Mouse (Mus musculus): Measurements from ENCODE around the gene H2-Aa. TPM values are rescaled to one million over a fixed set of nuclear protein-coding genes. Genes with fewer than 3 reads are reported as not detected.
A peak's percentile ranks its signal among the peaks of the same experiment; 100 is the strongest.

H2-Aa gene
- polyA plus RNA-seq, 1 experiment from 2014 or later: 7.9 TPM

DNA sequence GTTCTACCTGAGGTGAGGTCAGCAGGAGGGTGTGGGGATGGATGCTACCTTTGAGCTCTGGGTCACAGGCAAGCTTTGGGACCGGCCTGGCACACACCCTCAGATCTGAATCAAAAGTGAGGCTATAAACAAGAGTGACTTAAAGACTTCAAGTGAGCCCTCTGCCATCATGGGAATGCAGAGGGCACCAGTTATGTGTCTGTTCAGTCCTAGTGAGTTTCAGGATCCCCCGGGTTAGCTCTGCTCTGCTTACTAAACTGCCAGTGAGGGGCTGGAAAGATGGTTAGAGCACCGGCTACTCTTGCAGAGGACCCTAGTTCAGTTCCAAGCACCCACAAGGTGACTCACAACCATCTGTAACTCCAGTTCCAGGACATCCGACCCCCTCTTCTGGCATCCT is 4.9 kb upstream of the H2-Aa start:
- WGBS: 87% methylated on average over 4 of the region's 4 CpGs
- no peak for ATAC-seq (ENCODE audit: insufficient read depth, low FRiP score)

DNA sequence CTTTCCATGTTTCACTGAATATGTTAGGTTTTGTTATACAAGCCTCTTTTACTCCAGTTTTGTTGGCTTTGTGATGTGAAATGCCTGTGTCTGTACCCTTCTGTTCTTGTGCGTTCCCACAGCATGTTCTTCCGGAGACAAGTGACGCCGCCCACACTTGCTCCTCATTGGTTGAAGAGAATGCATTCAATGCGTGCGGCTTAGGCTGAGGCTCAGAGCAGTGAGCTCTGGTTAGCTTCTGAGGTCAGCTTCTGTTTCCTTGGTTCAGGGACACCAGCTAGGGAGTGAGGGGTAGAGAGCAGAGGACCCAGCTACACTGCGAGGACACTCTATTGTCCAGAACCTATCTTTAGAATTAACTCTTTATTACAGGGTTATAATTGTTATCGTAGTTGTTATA is 4.0 kb upstream of the H2-Aa start:
- Histone ChIP-seq H3K9me3 (replicated peaks; ENCODE audit: control insufficient read depth, low read length) (no peaks in the 10 kb centered on the region), H3K4me1 (ENCODE audit: control insufficient read depth, insufficient read depth, low read length) (no peaks in the 10 kb centered on the region; the same call in 1 of the 2 replicates), H3K36me3 (ENCODE audit: control insufficient read depth, insufficient read depth, low read length) (no peaks in the 10 kb centered on the region), H3K27ac (ENCODE audit: low read length) (no peak overlapping the region), H3K9ac (ENCODE audit: low read length) (no peak overlapping the region), H3K4me2 (ENCODE audit: low read depth, low read length) (no peak overlapping the region), H3K4me3 (replicated peaks; ENCODE audit: low read length) (no peak overlapping the region), H3K27me3 (ENCODE audit: control insufficient read depth, insufficient read depth, low read length) (no peaks in the 10 kb centered on the region)
- WGBS: 14% methylated on average over 8 of the region's 8 CpGs
- peak; percentile 82; the same call in 1 of the 2 replicates for ATAC-seq (ENCODE audit: insufficient read depth, low FRiP score)

More for the DNA sequence above, 4.9 kb upstream of the H2-Aa start:
- Histone ChIP-seq H3K27me3 (ENCODE audit: control insufficient read depth, insufficient read depth, low read length) (no peaks in the 10 kb centered on the region), H3K4me2 (ENCODE audit: low read depth, low read length) (no peak overlapping the region), H3K36me3 (ENCODE audit: control insufficient read depth, insufficient read depth, low read length) (no peaks in the 10 kb centered on the region), H3K9me3 (replicated peaks; ENCODE audit: control insufficient read depth, low read length) (no peaks in the 10 kb centered on the region), H3K4me1 (ENCODE audit: control insufficient read depth, insufficient read depth, low read length) (no peaks in the 10 kb centered on the region; the same call in 1 of the 2 replicates), H3K4me3 (replicated peaks; ENCODE audit: low read length) (no peak overlapping the region), H3K9ac (ENCODE audit: low read length) (no peak overlapping the region), H3K27ac (ENCODE audit: low read length) (no peak overlapping the region)

DNA sequence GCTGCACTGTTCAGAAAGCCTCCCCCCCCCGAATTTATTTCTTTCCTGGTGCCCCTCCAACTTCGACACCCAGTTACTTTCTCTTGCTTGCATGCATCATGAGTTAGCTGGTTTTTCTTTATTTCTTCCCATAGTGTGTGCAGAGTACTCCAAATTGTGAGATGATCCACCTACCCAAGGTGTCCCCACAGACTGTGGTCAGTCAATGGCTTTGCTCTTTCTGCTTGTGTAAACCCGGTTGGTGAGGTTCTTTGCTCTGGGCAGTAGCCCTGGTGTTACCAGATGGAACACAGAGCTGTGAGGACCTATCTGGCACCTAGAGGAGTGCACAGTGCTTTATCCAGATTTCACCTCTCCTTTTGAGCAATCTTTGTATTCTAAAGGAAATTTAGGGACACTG is 508 bp upstream of the H2-Aa start:
- no peak overlapping the region for H3K4me3 ChIP-seq (replicated peaks; ENCODE audit: low read length)
- H3K9ac ChIP-seq (ENCODE audit: low read length): no peak overlapping the region
- no peak for ATAC-seq (ENCODE audit: insufficient read depth, low FRiP score)
- H3K27ac ChIP-seq (ENCODE audit: low read length): no peak overlapping the region
- no peaks in the 10 kb centered on the region for H3K9me3 ChIP-seq (replicated peaks; ENCODE audit: control insufficient read depth, low read length)
- no peaks in the 10 kb centered on the region for H3K36me3 ChIP-seq (ENCODE audit: control insufficient read depth, insufficient read depth, low read length)
- no peaks in the 10 kb centered on the region; the same call in 1 of the 2 replicates for H3K4me1 ChIP-seq (ENCODE audit: control insufficient read depth, insufficient read depth, low read length)
- 74% methylated on average over 3 of the region's 3 CpGs for WGBS
- H3K27me3 ChIP-seq (ENCODE audit: control insufficient read depth, insufficient read depth, low read length): no peaks in the 10 kb centered on the region
- H3K4me2 ChIP-seq (ENCODE audit: low read depth, low read length): no peak overlapping the region

DNA sequence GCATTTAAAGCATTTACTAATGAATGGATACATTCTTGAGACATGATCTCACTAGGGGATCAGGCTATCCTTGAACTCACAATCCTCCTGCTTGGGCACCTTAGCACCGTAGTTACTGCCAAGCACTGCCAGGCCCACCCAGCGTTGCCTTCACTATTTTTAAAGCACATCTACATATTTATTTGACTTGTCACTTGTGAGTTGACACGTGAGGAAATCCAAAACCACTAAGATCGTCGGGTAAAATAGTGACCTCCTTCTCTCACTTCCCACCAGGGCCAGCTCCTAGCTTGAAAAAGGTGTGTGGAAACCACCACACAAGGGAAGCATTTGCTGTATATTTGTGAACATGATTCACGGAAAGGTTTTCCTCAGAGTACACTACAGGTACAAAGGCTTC is 624 bp downstream of the H2-Aa start:
- H3K4me3 ChIP-seq (replicated peaks; ENCODE audit: low read length): no peak overlapping the region
- 53% methylated on average over 6 of the region's 6 CpGs for WGBS
- ATAC-seq (ENCODE audit: insufficient read depth, low FRiP score): no peak

DNA sequence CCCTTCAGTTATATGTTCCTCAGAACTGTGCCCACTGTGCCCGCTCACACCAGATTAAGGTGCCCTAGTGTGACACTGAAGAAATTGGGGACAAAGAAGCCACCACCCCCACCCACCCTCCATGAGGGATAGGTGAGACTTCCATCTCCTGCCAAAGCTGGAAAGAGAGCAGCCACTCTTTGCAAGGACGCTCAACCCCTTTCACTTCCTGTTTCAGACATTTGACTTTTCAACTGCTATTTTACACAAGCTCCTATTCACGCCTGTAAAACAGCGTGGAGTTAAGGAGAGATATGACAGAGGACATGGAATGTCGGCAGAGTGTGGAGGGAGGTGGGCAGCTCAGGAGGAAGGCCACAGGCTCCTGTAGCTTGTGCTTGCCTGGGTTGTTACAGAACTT is 1.1 kb downstream of the H2-Aa start:
- no peak overlapping the region for H3K4me2 ChIP-seq (ENCODE audit: low read depth, low read length)
- H3K4me3 ChIP-seq (replicated peaks; ENCODE audit: low read length): no peak overlapping the region
- 70% methylated on average over 5 of the region's 5 CpGs for WGBS
- no peaks in the 10 kb centered on the region for H3K9me3 ChIP-seq (replicated peaks; ENCODE audit: control insufficient read depth, low read length)
- H3K27ac ChIP-seq (ENCODE audit: low read length): no peak overlapping the region
- no peaks in the 10 kb centered on the region; the same call in 1 of the 2 replicates for H3K4me1 ChIP-seq (ENCODE audit: control insufficient read depth, insufficient read depth, low read length)
- no peak for ATAC-seq (ENCODE audit: insufficient read depth, low FRiP score)
- no peak overlapping the region for H3K9ac ChIP-seq (ENCODE audit: low read length)
- H3K27me3 ChIP-seq (ENCODE audit: control insufficient read depth, insufficient read depth, low read length): no peaks in the 10 kb centered on the region
- H3K36me3 ChIP-seq (ENCODE audit: control insufficient read depth, insufficient read depth, low read length): no peaks in the 10 kb centered on the region

More for the DNA sequence above, 624 bp downstream of the H2-Aa start:
- no peak overlapping the region for H3K27ac ChIP-seq (ENCODE audit: low read length)
- H3K4me2 ChIP-seq (ENCODE audit: low read depth, low read length): no peak overlapping the region
- no peaks in the 10 kb centered on the region; the same call in 1 of the 2 replicates for H3K4me1 ChIP-seq (ENCODE audit: control insufficient read depth, insufficient read depth, low read length)
- no peak overlapping the region for H3K9ac ChIP-seq (ENCODE audit: low read length)
- no peaks in the 10 kb centered on the region for H3K27me3 ChIP-seq (ENCODE audit: control insufficient read depth, insufficient read depth, low read length)
- H3K9me3 ChIP-seq (replicated peaks; ENCODE audit: control insufficient read depth, low read length): no peaks in the 10 kb centered on the region
- no peaks in the 10 kb centered on the region for H3K36me3 ChIP-seq (ENCODE audit: control insufficient read depth, insufficient read depth, low read length)

DNA sequence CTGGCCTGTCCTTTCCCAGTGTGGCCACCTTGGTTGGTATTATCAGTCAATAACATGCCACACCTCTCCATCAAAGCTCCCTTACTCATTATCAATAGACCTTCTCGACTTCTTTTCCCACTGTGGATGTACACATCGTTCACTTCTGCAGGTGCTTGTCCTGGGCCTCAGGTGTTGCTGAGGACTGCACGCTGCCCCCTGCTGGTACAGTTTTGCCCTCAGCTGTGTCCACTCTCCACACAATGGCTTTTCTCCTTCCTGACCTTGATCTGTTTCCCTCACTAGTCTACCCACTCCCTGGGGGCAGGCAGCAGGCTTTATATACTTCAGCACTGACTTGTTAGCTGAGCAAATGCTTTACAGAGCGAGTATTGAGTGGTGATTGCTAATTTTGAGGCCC is 1.8 kb downstream of the H2-Aa start:
- H3K9ac ChIP-seq (ENCODE audit: low read length): no peak overlapping the region
- no peaks in the 10 kb centered on the region for H3K27me3 ChIP-seq (ENCODE audit: control insufficient read depth, insufficient read depth, low read length)
- no peaks in the 10 kb centered on the region for H3K36me3 ChIP-seq (ENCODE audit: control insufficient read depth, insufficient read depth, low read length)
- ATAC-seq (ENCODE audit: insufficient read depth, low FRiP score): no peak
- H3K4me1 ChIP-seq (ENCODE audit: control insufficient read depth, insufficient read depth, low read length): no peaks in the 10 kb centered on the region
- no peak overlapping the region for H3K4me2 ChIP-seq (ENCODE audit: low read depth, low read length)
- H3K27ac ChIP-seq (ENCODE audit: low read length): no peak overlapping the region
- 33% methylated on average over 4 of the region's 4 CpGs for WGBS
- H3K9me3 ChIP-seq (replicated peaks; ENCODE audit: control insufficient read depth, low read length): no peaks in the 10 kb centered on the region
- H3K4me3 ChIP-seq (replicated peaks; ENCODE audit: low read length): no peak overlapping the region

DNA sequence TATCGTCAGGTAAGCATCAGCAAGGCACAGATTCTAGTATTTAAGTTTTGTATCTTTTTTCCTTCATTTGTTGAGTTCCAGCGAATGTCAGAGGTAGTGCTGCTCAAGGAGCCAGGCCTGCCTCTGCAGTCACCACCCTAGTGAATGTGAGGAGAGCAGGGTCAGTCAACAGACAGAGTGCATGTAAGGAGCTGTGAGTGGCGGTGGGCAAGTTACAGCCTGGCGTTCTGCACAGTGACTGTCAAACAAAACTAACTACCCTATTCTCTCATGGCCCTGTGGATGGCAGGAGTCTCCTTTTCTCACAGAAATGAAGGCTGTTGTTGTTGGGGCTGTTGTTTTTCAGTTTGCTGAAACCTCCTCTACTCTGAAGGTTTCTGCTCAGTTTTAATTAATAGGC is 2.3 kb downstream of the H2-Aa start:
- Histone ChIP-seq H3K9ac (ENCODE audit: low read length) (no peak overlapping the region), H3K9me3 (replicated peaks; ENCODE audit: control insufficient read depth, low read length) (no peaks in the 10 kb centered on the region), H3K4me3 (replicated peaks; ENCODE audit: low read length) (no peak overlapping the region), H3K27ac (ENCODE audit: low read length) (no peak overlapping the region), H3K36me3 (ENCODE audit: control insufficient read depth, insufficient read depth, low read length) (no peaks in the 10 kb centered on the region), H3K4me1 (ENCODE audit: control insufficient read depth, insufficient read depth, low read length) (no peaks in the 10 kb centered on the region), H3K4me2 (ENCODE audit: low read depth, low read length) (no peak overlapping the region), H3K27me3 (ENCODE audit: control insufficient read depth, insufficient read depth, low read length) (no peaks in the 10 kb centered on the region)
- ATAC-seq (ENCODE audit: insufficient read depth, low FRiP score): no peak
- WGBS: 62% methylated on average over 4 of the region's 4 CpGs

DNA sequence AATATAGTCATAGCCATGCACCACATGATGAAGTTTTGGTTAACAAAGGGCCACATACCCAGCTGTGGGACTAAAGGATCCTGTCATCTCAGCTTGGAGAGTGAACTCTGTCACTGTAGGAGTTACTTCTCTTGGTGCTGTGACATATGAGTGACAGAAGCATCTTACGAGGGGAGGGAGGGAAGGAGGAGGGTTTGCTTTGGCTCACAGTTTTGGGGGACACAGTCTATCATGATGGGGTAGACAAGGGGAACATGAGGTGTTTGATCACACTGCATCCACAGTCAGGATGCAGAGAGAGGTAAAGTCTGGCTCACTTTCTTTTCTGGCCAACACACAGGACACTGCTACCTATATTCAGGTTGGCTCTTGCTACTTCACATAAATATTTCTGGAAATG is 5.8 kb downstream of the H2-Aa start:
- H3K27ac ChIP-seq (ENCODE audit: low read length): no peak overlapping the region
- H3K36me3 ChIP-seq (ENCODE audit: control insufficient read depth, insufficient read depth, low read length): no peaks in the 10 kb centered on the region
- H3K9ac ChIP-seq (ENCODE audit: low read length): no peak overlapping the region
- WGBS: 67% methylated on average over 1 of the region's 1 CpGs
- no peak for ATAC-seq (ENCODE audit: insufficient read depth, low FRiP score)
- H3K27me3 ChIP-seq (ENCODE audit: control insufficient read depth, insufficient read depth, low read length): no peaks in the 10 kb centered on the region
- no peaks in the 10 kb centered on the region for H3K4me1 ChIP-seq (ENCODE audit: control insufficient read depth, insufficient read depth, low read length)
- no peak overlapping the region for H3K4me3 ChIP-seq (replicated peaks; ENCODE audit: low read length)
- H3K9me3 ChIP-seq (replicated peaks; ENCODE audit: control insufficient read depth, low read length): no peaks in the 10 kb centered on the region
- H3K4me2 ChIP-seq (ENCODE audit: low read depth, low read length): no peak overlapping the region

DNA sequence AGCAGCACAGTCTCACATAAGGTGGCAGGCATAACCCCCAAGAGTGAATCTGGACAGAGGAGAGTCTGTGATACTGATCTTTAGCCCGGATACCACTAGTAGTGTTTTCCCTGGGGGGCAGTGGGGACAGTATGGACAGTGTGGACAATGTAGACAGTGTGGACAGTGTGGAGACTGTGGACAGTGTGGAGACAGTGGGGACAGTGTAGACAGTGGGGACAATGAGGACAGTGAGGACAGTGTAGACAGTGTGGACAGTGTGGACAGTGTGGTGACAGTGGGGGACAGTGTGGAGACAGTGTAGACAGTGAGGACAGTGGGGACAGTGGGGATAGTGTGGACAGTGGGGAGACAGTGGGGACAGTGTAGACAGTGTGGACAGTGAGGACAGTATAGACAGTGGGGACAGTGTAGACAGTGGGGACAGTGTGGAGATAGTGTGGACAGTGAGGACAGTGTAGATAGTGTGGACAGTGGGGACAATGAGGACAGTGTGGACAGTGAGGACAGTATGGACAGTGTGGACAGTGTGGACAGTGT is 7.1 kb downstream of the H2-Aa start:
- Histone ChIP-seq H3K4me2 (ENCODE audit: low read depth, low read length) (no peak overlapping the region), H3K4me1 (ENCODE audit: control insufficient read depth, insufficient read depth, low read length) (no peaks in the 10 kb centered on the region), H3K27me3 (ENCODE audit: control insufficient read depth, insufficient read depth, low read length) (no peaks in the 10 kb centered on the region), H3K9ac (ENCODE audit: low read length) (no peak overlapping the region), H3K4me3 (replicated peaks; ENCODE audit: low read length) (no peak overlapping the region), H3K36me3 (ENCODE audit: control insufficient read depth, insufficient read depth, low read length) (no peaks in the 10 kb centered on the region), H3K9me3 (replicated peaks; ENCODE audit: control insufficient read depth, low read length) (no peaks in the 10 kb centered on the region), H3K27ac (ENCODE audit: low read length) (no peak overlapping the region)
- no peak for ATAC-seq (ENCODE audit: insufficient read depth, low FRiP score)
- WGBS: 70% methylated on average over 1 of the region's 1 CpGs
